Mouse (Mus musculus) forelimb bud, embryonic 11.5 days (tissue): Measurements from ENCODE around the gene Tex9.

Experiments
- DNase-seq: peaks from one replicate; pipeline ENCODE4 v3.0.0-alpha.2; 2012; ENCODE audit warnings: low read depth, low spot score

The Tex9 gene

DNA sequence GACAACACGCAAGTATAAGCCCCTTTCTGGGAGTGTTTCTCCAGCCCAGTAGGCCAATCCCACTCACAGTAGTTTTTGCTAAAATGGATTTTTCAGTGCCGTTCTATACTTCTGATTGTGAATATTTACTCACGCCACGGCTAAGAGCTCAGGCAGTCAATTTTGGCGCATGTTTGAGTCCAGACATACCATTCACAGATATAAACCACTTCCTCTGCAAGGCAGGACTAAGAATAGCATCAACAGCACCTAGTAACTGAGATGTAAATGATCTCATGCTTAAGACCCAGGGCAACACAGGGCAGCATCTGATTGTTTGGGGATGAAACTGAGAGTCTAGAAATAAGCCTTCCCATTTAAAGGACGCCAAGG, at the start of gene Tex9:
TSS of gene Tex9 (minus strand) at position 19 of the 372 bp plus-strand sequence.
- DNase-seq, result no peak

DNA sequence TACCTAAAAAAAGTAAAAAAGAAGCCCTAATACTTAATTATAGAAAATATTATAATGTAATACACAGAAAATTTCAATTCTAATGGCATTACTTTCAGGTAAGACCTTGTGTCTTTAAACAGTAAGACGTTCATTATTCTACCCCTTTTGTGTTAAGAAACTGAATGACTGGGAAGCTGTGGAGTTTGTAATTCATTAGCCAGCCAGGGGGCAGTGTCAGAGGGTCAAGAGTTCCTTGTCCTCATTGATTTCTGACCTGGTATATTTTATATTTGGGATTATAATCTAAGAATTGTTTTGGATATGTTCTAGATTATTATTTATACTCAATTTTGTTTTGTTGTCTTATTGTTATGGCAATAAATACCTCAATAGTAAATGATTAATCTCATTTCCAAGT, 45.1 kb upstream of the Tex9 start:
- DNase-seq, result no peak

DNA sequence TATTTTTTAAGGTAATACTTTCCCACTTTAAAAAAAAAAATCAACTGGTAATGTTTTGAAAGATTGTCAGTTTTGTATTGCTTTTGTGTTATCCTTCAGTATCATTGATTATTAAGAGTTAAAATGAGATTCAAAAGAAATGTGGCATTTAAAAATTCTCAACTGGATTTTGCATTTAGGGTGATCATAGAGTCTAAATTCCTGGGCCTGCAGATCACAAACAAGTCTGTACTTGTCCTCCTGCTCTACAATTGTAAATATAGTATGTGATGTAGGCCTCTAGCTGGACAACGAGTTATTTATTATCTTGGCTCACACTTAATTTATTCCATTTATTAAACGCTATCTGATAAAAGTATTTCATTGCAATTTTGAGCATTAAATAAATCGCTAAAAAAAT, 43.4 kb upstream of the Tex9 start:
- DNase-seq, result no peak

- DNase-seq, result no peak
Measured at GRCm38 (mm10) chr9:72534985-72535384, 43.0 kb upstream of the Tex9 start.

DNA sequence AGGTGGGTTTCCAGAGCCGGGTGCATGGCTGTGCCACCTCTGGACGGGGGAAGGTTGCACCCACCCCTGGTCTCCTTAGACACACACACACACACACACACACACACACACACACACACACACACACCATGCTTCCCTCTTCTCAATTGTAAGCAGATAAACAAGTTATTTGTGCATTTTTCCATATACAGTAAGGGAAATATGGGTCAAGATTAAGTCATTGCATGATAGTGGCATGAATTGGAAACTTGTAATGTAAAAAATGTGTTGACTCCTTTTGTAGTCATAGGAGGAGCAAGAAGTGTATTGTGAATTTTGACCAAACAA, 41.0 kb upstream of the Tex9 start:
- DNase-seq, result peak; percentile 29

GRCm38 (mm10) chr9:72532381-72533088, 40.5 kb upstream of the Tex9 start:
- peak; percentile 47 for DNase-seq

GRCm38 (mm10) chr9:72531996-72532380, 40.0 kb upstream of the Tex9 start, which contains the start of gene Rfx7:
TSS of gene Rfx7 (plus strand) at chr9:72532240.
- peak; percentile 70 for DNase-seq

GRCm38 (mm10) chr9:72531291-72531995, 39.4 kb upstream of the Tex9 start:
- DNase-seq, result peak; percentile 93

DNA sequence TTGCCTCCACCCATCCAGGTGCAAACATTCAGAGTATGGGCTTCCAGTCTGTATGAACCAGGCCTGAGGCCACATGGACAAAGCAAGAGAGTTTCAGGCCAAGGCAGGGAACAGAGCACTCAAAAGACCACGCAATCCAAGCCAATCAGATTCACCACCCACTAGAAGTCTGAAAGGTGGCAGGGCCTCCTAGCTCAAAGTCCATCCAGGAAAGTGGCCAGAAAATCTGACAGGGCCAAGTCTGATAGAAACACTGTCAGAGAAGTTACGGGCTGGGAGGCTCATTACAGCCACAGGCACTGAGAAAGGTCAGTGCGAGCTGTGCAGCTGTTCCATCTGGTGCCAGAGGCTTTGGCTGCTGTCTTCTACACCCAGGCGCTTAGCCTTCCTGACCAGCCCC, 38.8 kb upstream of the Tex9 start:
- DNase-seq, result no peak

GRCm38 (mm10) chr9:72530237-72530636, 38.2 kb upstream of the Tex9 start:
- peak; percentile 96 for DNase-seq

GRCm38 (mm10) chr9:72526091-72526490, 34.1 kb upstream of the Tex9 start:
- no peak for DNase-seq

- DNase-seq, result no peak
Measured at GRCm38 (mm10) chr9:72520849-72521248, 28.8 kb upstream of the Tex9 start.

- no peak for DNase-seq
Measured at GRCm38 (mm10) chr9:72519246-72519645, 27.2 kb upstream of the Tex9 start.

- no peak for DNase-seq
Measured at GRCm38 (mm10) chr9:72515366-72515765, 23.4 kb upstream of the Tex9 start.

GRCm38 (mm10) chr9:72512229-72512981, 20.4 kb upstream of the Tex9 start:
- no peak for DNase-seq

DNA sequence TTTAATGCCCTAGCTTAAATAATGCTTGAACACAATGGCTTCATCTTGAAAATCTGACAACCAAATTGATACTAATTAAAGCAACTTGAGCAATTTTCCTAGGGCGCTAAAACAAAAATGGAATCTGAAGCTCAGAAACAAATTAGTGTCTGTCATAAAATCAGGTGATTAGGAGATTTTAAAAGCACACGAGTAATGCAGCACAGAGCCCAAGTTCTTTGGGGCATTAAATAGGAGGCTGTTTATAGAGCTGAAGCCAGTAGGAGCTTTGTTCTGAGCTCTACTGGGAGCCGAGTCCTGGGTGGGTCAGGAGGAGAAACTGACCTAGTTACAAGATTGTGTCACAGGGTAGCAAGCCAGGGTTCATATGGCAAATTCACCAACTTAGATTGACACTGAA, 5.2 kb upstream of the Tex9 start:
- no peak for DNase-seq

- DNase-seq, result no peak
Measured at GRCm38 (mm10) chr9:72496691-72497090, 4.7 kb upstream of the Tex9 start.

GRCm38 (mm10) chr9:72493984-72494685, 2.1 kb upstream of the Tex9 start:
- DNase-seq, result no peak

- no peak for DNase-seq
Measured at GRCm38 (mm10) chr9:72493465-72493864, 1.5 kb upstream of the Tex9 start.

GRCm38 (mm10) chr9:72491559-72492193, 336 bp downstream of the Tex9 start:
- DNase-seq, result peak; percentile 87

DNA sequence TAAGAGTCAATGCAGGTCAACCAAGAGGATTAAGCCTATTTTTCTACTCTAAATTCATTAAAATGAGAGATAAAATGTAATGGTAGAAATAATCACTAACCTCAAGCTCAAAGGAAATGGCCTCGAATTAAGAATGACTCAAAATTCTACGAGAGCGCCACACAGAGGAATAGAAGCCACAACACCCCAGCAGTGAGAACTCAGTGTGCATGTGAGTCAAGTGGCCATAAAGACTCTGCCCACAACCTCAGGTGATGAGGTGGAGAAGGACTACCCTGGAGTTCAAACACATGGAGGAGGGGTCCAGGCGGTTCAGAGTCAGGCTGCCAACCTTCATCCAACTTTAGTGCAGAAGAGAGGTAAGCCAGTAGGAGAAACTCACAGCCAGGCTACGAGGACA, 2.9 kb downstream of the Tex9 start:
- no peak for DNase-seq

DNA sequence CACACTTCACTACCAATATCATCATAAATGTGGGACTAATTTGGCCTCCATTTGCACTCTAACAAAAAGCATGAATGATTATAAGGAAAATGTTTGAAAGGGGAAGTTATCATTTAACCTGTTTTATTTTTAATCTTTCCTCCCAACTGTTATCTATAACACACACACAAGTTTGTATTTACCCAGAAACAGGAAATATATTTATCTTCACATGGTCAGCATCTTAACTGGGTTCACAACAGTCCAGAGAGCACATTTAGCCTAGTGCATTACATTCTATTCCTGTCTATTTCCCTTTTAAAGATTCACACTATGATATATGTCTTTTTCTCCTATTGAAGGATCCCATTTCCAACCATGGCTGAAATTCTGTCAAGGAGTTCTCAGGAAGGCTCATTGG, 3.5 kb downstream of the Tex9 start:
- DNase-seq, result no peak
